Mouse (Mus musculus): ENCODE results near the gene Bcl11a.

GRCm38 (mm10) chr11:24139952-24140351 is 62.1 kb downstream of the Bcl11a start:
- TF ChIP-seq GATA1 (IDR thresholded peaks at IDR 0.05; ENCODE audit: borderline replicate concordance, low read length) (no peak), FLI1 (IDR thresholded peaks at IDR 0.05; ENCODE audit: low read length) (no peak)

Measured in megakaryocyte, embryonic 14.5 days (primary cell).